Mouse (Mus musculus) forebrain, embryonic 13.5 days (tissue): ENCODE measurements around the gene Spn. TPM values are rescaled to one million over a fixed set of nuclear protein-coding genes. Genes with fewer than 3 reads are reported as not detected.
"Not testable (repeated sequence)": the region's sequence is repeated elsewhere in the genome, so short reads cannot be mapped to it uniquely, and the experiment has no call there.

ENCODE experiments used
- ATAC-seq: fragments of 200-750 bp; cut with Nextera tagmentation; 2 replicates; pipeline ENCODE4 v1.8.0; 2017
- H3K27ac ChIP-seq: fragments of 300-500 bp; sonication (generic); 2 replicates; pipeline ENCODE4 v1.5.1; 2015; ENCODE audit warnings: inconsistent platforms, mild to moderate bottlenecking, moderate library complexity
- H3K27me3 ChIP-seq: fragments of 300-500 bp; sonication (generic); 2 replicates; pipeline ENCODE4 v1.6.1; 2015; ENCODE audit warnings: mild to moderate bottlenecking, inconsistent platforms
- H3K36me3 ChIP-seq: fragments of 300-500 bp; sonication (generic); 2 replicates; pipeline ENCODE4 v1.6.1; 2015; ENCODE audit warnings: mild to moderate bottlenecking, inconsistent platforms; ENCODE audit not compliant: poor library complexity, severe bottlenecking
- H3K4me1 ChIP-seq: fragments of 300-500 bp; sonication (generic); 2 replicates; pipeline ENCODE4 v1.6.1; 2015; ENCODE audit warnings: inconsistent platforms
- H3K4me2 ChIP-seq: fragments of 300-500 bp; sonication (generic); 2 replicates; pipeline ENCODE4 v1.6.1; 2015; ENCODE audit warnings: inconsistent platforms, mild to moderate bottlenecking, moderate library complexity
- H3K4me3 ChIP-seq: fragments of 300-500 bp; sonication (generic); 2 replicates; pipeline ENCODE4 v1.5.1; 2015; ENCODE audit warnings: mild to moderate bottlenecking, inconsistent platforms
- H3K9ac ChIP-seq: fragments of 300-500 bp; sonication (generic); 2 replicates; pipeline ENCODE4 v1.6.1; 2015; ENCODE audit warnings: mild to moderate bottlenecking, inconsistent platforms
- H3K9me3 ChIP-seq: fragments of 300-500 bp; sonication (generic); replicated peaks from 2 replicates; pipeline ENCODE4 v1.6.1; 2016; ENCODE audit warnings: inconsistent platforms
- WGBS: fragments of 180-500 bp; shearing (Covaris S2); methylation state at CpG from one replicate; pipeline ENCODE4 v1.1.7; 2015; 5-methylcytosine and 5-hydroxymethylcytosine counted together
- polyA plus RNA-seq: library from polyadenylated mRNA; unstranded; fragments of >200 nt; fragmentation: Nextera tagmentation; extraction: Ambion mirVana; gene quantifications from 2 replicates; pipeline ENCODE4 v1.2.1, GENCODE M21; 2015

Spn gene
- polyA plus RNA-seq, 1 experiment from 2014 or later: 0.08 TPM

GRCm38 (mm10) chr7:127098950-127099349 lies 38.7 kb downstream of the Spn start:
- Histone ChIP-seq H3K4me2 (no peak overlapping the region), H3K27me3 (no peaks in the 10 kb centered on the region), H3K36me3 (no peaks in the 10 kb centered on the region), H3K4me1 (0 out of 2 replicates have a peak, but pooled peaks cover under 1% of the 10 kb centered on the region), H3K27ac (no peak overlapping the region), H3K9ac (no peak overlapping the region), H3K4me3 (no peak overlapping the region), H3K9me3 (no peaks in the 10 kb centered on the region)
- WGBS: 92% methylated on average over 4 of the region's 4 CpGs
- ATAC-seq: no peak

GRCm38 (mm10) chr7:127098521-127098920 lies 39.1 kb downstream of the Spn start:
- Histone ChIP-seq H3K4me3 (no peak overlapping the region), H3K36me3 (no peaks in the 10 kb centered on the region), H3K27ac (no peak overlapping the region), H3K4me2 (no peak overlapping the region), H3K27me3 (no peaks in the 10 kb centered on the region), H3K4me1 (no peaks in the 10 kb centered on the region), H3K9me3 (no peaks in the 10 kb centered on the region), H3K9ac (no peak overlapping the region)
- WGBS: 89% methylated on average over 5 of the region's 5 CpGs
- ATAC-seq: no peak

- Histone ChIP-seq H3K4me2 (no peak overlapping the region), H3K36me3 (no peaks in the 10 kb centered on the region), H3K27ac (no peak overlapping the region), H3K9me3 (no peaks in the 10 kb centered on the region), H3K9ac (no peak overlapping the region), H3K27me3 (no peaks in the 10 kb centered on the region), H3K4me3 (no peak overlapping the region), H3K4me1 (no peaks in the 10 kb centered on the region)
- 83% methylated on average over 7 of the region's 7 CpGs for WGBS
- no peak for ATAC-seq
Measured at GRCm38 (mm10) chr7:127096456-127096855, 41.2 kb downstream of the Spn start.

- H3K4me1 ChIP-seq: peaks cover 7% of the 10 kb centered on the region
- no peaks in the 10 kb centered on the region for H3K36me3 ChIP-seq
- no peaks in the 10 kb centered on the region for H3K27me3 ChIP-seq
- no peaks in the 10 kb centered on the region for H3K9me3 ChIP-seq
- no peak for ATAC-seq
- no peak overlapping the region for H3K27ac ChIP-seq
- 79% methylated on average over 3 of the region's 3 CpGs for WGBS
- no peak overlapping the region for H3K4me3 ChIP-seq
- no peak overlapping the region for H3K4me2 ChIP-seq
- no peak overlapping the region for H3K9ac ChIP-seq
Measured at GRCm38 (mm10) chr7:127093914-127094313, 43.7 kb downstream of the Spn start.

GRCm38 (mm10) chr7:127091114-127091896 lies 46.3 kb downstream of the Spn start, which contains the start of gene AI467606:
Gene AI467606, plus strand, starts transcription at chr7:127091359.
- Histone ChIP-seq H3K4me2 (no peak within 1 kb of the TSS), H3K9me3 (no peaks in the 10 kb centered on the region), H3K9ac (no peak within 1 kb of the TSS), H3K36me3 (no peaks in the 10 kb centered on the region), H3K4me1 (peaks cover 10% of the 10 kb centered on the region), H3K27me3 (no peaks in the 10 kb centered on the region), H3K4me3 (no peak within 1 kb of the TSS), H3K27ac (no peak within 1 kb of the TSS)
- ATAC-seq: no peak
- WGBS: 76% methylated on average over 16 of the region's 16 CpGs

GRCm38 (mm10) chr7:127090154-127091113 lies 47.2 kb downstream of the Spn start:
- ATAC-seq: no peak
- 81% methylated on average over 20 of the region's 20 CpGs for WGBS
- H3K27me3 ChIP-seq: no peaks in the 10 kb centered on the region
- H3K9me3 ChIP-seq: no peaks in the 10 kb centered on the region
- peaks cover 10% of the 10 kb centered on the region for H3K4me1 ChIP-seq
- no peak overlapping the region for H3K27ac ChIP-seq
- no peak overlapping the region for H3K9ac ChIP-seq
- no peak overlapping the region for H3K4me3 ChIP-seq
- H3K4me2 ChIP-seq: no peak overlapping the region
- H3K36me3 ChIP-seq: no peaks in the 10 kb centered on the region

GRCm38 (mm10) chr7:127088901-127089845 lies 48.5 kb downstream of the Spn start:
- H3K9ac ChIP-seq: peak overlapping the region; percentile 48; the same call in 1 of the 2 replicates
- H3K27me3 ChIP-seq: no peaks in the 10 kb centered on the region
- H3K9me3 ChIP-seq: no peaks in the 10 kb centered on the region
- H3K4me2 ChIP-seq: peak overlapping the region; percentile 43
- H3K36me3 ChIP-seq: no peaks in the 10 kb centered on the region
- no peak overlapping the region for H3K27ac ChIP-seq
- peak overlapping the region; percentile 12; the same call in 1 of the 2 replicates for H3K4me3 ChIP-seq
- H3K4me1 ChIP-seq: peaks cover 10% of the 10 kb centered on the region
- ATAC-seq: no peak
- 21% methylated on average over 27 of the region's 27 CpGs for WGBS

- H3K9me3 ChIP-seq: no peaks in the 10 kb centered on the region
- H3K36me3 ChIP-seq: no peaks in the 10 kb centered on the region
- H3K4me2 ChIP-seq: no peak overlapping the region
- H3K27me3 ChIP-seq: no peaks in the 10 kb centered on the region
- H3K9ac ChIP-seq: no peak overlapping the region
- H3K4me1 ChIP-seq: peaks cover 10% of the 10 kb centered on the region
- no peak overlapping the region for H3K4me3 ChIP-seq
- 86% methylated on average over 3 of the region's 3 CpGs for WGBS
- ATAC-seq: no peak
- no peak overlapping the region for H3K27ac ChIP-seq
Measured at GRCm38 (mm10) chr7:127088083-127088482, 49.5 kb downstream of the Spn start.

- H3K27ac ChIP-seq, H3K9me3 ChIP-seq, H3K9ac ChIP-seq, H3K4me1 ChIP-seq, ATAC-seq, H3K4me3 ChIP-seq, H3K27me3 ChIP-seq, H3K4me2 ChIP-seq, H3K36me3 ChIP-seq: not testable (repeated sequence)
- WGBS: 90% methylated on average over 6 of the region's 6 CpGs
Measured at GRCm38 (mm10) chr7:127087278-127088010, 50.2 kb downstream of the Spn start, which contains the start of gene Zg16. Gene Zg16, minus strand, starts transcription at chr7:127087328.

GRCm38 (mm10) chr7:127085751-127086150 lies 51.9 kb downstream of the Spn start:
- H3K4me3 ChIP-seq, H3K27me3 ChIP-seq, H3K9ac ChIP-seq, H3K4me1 ChIP-seq, ATAC-seq, H3K4me2 ChIP-seq, H3K9me3 ChIP-seq, H3K36me3 ChIP-seq, H3K27ac ChIP-seq: not testable (repeated sequence)
- WGBS: 93% methylated on average over 6 of the region's 6 CpGs

GRCm38 (mm10) chr7:127084794-127085193 lies 52.8 kb downstream of the Spn start:
- no peak overlapping the region for H3K27ac ChIP-seq
- WGBS: 89% methylated on average over 2 of the region's 2 CpGs
- no peak overlapping the region for H3K4me3 ChIP-seq
- H3K9me3 ChIP-seq: no peaks in the 10 kb centered on the region
- no peaks in the 10 kb centered on the region for H3K27me3 ChIP-seq
- peaks cover 10% of the 10 kb centered on the region for H3K4me1 ChIP-seq
- no peak for ATAC-seq
- no peaks in the 10 kb centered on the region for H3K36me3 ChIP-seq
- H3K4me2 ChIP-seq: no peak overlapping the region
- H3K9ac ChIP-seq: no peak overlapping the region
